Mouse (Mus musculus) erythroblast, adult 5-6 weeks (primary cell): ENCODE results near the gene Ear6. TPM values are rescaled to one million over a fixed set of nuclear protein-coding genes. Genes with fewer than 3 reads are reported as not detected.
A peak's percentile ranks its signal among the peaks of the same experiment; 100 is the strongest.
"Not testable (repeated sequence)": the region's sequence is repeated elsewhere in the genome, so short reads cannot be mapped to it uniquely, and the experiment has no call there.

Experiments used
- ATAC-seq: replicated peaks from 2 replicates; pipeline ENCODE4 v1.8.0; 2016; ENCODE audit warnings: moderate number of reproducible peaks, mild to moderate bottlenecking, moderate TSS enrichment, inconsistent platforms; ENCODE audit not compliant: poor library complexity, low FRiP score, severe bottlenecking
- total RNA-seq, 2 experiments: library from RNA; stranded (forward) in 1 of 2; stranded (reverse) in 1 of 2; fragments of 150-400 nt in 1 of 2; fragments of 200-764, 138-1000 nt in 1 of 2; gene quantifications; 2 replicates each; pipeline versions ENCODE4 v1.2.3 to v1.2.4; 2015 to 2017; ENCODE audit warnings: low replicate concordance in 2 of 2

Ear6 gene
- total RNA-seq (2015; ENCODE audit: low replicate concordance) (35.1 and 35.2 TPM in 2 replicates), total RNA-seq (2017; ENCODE audit: low replicate concordance) (59.2 and 65.9 TPM in 2 replicates)

DNA sequence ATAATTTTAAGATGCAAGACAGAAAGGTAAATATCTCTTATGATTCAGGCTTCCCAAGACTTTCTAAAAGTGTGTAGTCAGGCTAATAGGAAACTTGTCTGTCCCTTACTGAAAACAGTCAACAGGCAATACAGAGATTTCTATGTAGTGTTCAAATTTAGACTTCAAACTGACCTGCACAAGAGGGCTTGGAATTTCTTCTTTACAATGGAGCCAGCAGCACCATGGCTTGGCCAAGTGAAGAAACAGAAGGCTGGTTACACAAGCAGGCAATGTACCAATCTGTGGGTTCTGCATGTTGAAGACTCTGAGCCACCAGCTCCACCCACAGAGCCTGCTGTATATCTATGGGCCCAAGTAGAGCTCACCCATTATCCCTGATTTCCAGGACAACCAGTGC lies at the start of gene Ear6:
Gene Ear6 (plus strand): TSS at position 301 of the 400 bp plus-strand sequence.
- no peak for ATAC-seq

DNA sequence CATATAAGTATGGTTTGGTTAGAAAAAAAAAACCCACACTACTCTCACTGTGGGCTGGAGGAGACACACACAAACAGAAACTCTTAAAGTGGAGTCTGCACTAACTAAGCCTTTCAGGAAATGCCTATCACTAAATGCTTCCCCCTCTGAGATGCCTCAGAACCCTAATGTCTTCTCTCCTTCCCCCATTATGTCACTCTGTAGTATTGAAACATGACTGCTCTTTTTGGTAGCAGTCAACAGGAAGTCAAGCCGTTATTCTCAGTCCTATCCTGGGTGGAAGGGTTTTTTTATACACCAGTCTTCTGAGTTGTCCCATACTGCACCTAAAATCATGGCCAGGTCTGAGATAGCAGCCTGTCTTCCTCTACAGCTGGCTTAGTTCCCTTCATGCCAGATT lies 26.9 kb upstream of the Ear6 start:
- ATAC-seq = no peak

DNA sequence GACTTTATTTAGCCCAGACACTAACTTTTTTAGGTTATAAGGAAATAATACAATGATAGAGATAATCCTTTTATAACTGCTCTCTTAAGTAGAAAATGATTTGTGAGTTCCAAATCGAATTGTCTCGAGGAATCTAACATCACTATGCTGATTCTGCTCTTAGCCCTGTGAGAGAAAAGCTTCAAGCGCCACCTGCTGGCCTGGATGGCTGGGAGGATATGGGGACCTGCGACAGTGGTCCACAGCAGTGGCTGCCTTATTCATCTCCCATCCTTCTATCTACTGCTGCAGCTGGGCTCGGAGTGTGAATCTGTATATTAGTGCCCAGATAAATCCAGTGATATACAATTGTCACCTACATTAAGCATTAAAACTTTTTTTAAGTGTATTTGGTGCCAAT lies 25.7 kb upstream of the Ear6 start:
- ATAC-seq = peak; percentile 73; the same call in 1 of the 2 replicates

DNA sequence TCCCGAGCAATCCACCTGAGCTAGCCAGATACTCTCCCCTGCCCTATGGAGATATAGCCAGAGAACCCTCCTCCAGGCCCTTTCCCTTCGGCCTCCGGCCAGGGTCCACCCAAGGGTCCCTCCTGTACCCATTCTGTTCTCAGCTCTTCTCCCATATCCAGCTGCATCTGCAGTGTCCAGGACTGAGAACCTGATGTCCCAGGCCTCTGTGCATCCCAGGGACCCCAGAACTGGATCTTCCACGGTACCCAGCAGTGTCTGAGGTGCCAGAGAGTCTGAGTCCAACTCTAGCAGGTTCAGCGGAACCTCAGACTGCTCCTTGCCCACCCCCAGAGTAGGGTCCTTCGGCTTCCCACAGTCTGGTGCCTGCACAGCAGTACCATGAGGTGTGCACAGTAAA lies 24.3 kb upstream of the Ear6 start:
- no peak for ATAC-seq

DNA sequence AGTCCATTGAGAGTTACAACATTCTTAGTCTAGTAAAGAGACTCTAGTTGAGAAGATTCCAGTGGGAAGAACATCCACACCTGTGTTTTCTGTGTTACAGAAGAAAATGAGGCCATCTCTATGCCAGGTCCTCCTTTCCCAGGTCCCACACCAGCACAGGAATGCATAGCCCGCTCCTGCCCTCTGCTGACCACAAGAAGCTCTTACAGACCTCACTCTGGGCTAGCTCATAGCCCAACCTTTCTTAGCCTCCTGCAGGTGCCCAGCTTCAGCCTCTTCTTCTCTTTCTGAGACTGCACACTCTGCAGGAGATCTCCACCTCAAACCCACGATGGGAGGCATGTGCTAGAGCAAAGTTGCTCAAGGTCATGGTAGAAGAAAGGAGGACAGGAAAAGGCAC lies 15.0 kb upstream of the Ear6 start:
- not testable (repeated sequence) for ATAC-seq

DNA sequence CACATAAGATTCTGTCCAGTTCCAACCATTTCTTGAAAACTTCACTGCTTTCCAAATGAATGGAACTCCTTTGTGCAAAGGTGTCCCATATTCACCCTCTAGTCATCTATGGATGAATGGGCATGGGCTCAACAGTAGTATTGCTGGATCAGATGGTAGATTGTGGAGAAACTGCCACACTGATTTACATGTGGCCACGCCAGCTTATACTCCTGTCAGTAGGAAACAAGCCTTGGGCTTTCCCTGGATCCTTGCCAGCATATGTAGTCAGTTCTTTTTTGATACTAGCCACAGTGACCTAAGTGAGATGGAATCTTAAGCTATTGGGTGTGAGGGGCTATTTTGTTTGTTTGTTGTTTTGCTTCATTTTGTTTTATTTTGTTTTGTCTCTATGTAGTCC lies 11.2 kb upstream of the Ear6 start:
- ATAC-seq = no peak

DNA sequence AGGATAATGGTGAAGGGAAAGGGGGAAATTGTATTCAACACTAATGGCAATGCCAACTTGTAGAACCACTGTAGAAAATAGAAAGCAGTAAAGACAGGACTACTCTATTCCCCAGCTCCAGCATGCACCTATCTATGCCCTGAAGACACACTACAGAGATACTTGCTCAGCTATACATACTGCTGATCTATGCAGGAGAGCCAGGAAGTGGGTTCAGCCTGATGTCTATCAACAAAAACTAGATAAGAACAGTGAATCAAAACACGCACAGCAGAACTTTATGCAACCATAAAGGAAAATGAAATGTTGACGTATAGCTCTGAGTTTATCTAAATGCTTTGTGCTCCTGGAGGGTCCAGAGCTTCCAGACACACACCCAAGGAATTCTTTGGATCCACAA lies 10.7 kb upstream of the Ear6 start:
- ATAC-seq = no peak

DNA sequence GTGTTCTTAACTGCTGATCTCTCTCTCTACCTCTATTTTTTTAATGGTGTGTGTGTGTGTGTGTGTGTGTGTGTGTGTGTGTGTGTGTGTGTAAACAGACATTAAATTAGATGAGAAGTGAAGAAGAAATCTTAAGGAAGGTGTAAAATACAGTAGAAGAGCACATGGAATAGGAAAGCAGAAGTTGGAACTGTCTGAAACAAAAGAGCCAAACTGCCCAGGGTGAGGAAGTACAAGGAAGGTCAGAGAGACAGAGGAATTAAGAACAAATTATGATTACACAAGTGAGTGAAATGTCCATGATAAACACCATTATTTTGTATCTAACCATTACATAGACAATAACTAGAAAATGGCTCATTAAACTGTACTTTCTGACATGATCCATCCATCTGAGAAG lies 9.6 kb upstream of the Ear6 start:
- ATAC-seq = no peak

DNA sequence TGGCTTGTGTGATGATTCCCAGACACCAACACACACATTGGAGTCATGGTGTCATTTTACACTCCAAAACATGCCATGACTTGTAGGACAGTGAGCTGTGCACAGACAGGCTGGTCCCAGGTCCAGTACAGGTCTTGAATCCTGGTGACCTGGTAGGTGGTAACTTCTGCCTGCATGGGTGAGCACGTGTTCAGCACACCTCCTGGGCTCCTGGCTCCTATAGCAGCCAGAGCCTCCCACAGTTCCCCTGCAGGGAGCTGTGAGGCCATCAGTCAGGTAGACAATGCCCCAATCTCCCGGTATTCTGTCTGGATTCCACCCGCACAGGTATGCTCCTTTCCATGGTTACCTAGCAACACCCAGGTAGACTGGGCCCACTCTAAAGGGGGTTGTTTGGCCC lies 6.9 kb upstream of the Ear6 start:
- ATAC-seq = no peak

DNA sequence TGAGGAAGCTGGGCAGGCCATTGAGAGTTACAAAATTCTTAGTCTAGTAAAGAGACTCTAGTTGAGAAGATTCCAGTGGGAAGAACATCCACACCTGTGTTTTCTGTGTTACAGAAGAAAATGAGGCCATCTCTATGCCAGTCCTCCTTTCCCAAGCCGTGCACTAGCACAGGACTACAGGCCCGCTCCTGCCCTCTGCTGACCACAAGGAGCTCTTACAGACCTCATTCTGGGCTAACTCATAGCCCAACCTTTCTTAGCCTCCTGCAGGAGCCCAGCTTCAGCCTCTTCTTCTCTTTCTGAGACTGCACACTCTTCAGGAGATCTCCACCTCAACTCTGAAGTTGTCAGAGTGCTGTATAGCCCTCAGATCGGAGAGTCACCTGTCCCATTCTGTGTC lies 2.5 kb upstream of the Ear6 start:
- ATAC-seq = not testable (repeated sequence)

DNA sequence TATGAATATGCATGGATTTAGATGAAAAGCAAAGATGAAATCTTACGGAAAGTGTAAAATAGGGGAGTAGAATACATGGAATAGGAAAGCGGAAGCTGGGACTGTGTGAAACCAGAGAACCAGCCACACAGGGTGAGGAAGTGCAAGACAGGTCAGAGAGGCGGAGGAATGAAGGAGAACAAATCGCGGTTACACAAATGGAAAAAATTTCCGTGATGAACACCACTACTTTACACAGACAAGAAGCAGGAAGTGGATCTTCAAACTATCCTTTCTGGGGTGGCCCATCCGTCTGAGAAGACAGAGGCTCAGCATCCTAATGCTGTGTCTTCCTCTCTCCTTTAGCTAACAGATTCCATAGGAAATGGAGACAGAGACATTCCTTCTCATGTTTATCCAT lies 1.8 kb downstream of the Ear6 start:
- ATAC-seq = not testable (repeated sequence)

DNA sequence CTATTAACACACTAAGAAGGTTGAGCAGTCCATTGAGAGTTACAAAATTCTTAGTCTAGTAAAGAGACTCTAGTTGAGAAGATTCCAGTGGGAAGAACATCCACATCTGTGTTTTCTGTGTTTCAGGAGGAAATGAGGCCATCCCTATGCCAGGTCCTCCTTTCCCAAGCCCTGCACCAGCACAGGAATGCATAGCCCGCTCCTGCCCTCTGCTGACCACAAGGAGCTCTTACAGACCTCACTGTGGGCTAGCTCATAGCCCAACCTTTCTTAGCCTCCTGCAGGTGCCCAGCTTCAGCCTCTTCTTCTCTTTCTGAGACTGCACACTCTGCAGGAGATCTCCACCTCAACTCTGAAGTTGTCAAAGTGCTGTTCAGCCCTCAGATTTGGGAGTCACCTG lies 10.1 kb downstream of the Ear6 start:
- ATAC-seq = not testable (repeated sequence)

DNA sequence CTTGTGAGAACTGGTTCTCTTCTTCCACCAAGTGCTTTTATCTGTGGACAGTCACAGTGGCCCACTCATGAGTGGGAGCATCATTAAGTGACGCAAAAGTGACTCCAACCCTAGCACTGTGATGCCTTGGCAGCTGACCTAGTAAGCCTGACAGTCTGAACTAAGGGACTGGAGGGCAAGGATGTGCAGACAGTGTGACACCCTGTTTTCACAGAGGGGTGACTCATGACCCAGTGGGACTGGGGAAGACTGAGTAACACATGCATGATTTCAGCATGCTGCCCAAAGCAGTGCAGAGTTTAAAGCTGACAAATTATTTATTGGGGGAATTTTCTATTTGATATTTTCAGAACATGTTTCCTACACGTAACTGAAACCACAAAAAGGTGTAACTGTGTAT lies 17.3 kb downstream of the Ear6 start:
- ATAC-seq = no peak

DNA sequence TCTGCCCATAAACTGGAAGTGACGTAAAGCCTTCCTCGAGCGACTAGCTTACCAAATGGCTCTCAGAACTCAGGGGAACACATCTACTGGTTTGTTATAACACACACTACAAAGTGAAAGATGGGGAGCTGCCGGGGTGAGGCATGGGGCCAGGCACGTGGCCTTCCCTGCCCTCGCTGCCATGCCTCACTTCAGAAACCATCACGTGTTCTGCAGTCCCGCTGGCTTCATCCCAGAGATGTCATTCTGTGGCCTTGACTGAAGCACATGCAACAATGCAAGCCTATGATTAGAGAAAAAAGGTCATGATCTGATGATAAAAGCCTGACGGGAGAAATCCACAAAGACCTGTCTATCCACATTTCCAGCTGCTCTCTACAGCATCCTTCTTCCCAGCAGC lies 18.2 kb downstream of the Ear6 start:
- ATAC-seq = no peak

DNA sequence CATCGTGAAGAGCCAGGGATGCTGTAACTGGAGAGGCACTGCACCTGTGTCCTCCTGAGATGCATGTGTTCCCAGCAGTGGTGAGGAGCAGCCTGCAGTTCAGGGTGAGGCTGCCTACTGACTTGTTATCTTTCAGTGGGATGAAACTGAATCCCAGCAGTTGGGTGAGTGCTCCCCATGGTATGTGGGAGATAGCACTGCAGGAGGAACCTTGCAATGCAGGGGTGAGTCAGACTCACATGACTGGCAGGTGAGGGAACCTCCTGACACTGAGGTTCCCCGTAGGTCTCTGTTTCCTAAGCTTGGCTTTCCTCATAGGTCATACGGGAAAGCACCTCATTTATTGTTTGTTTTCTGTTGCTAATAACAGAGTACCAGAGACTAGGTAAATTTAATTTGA lies 24.0 kb downstream of the Ear6 start:
- no peak for ATAC-seq

DNA sequence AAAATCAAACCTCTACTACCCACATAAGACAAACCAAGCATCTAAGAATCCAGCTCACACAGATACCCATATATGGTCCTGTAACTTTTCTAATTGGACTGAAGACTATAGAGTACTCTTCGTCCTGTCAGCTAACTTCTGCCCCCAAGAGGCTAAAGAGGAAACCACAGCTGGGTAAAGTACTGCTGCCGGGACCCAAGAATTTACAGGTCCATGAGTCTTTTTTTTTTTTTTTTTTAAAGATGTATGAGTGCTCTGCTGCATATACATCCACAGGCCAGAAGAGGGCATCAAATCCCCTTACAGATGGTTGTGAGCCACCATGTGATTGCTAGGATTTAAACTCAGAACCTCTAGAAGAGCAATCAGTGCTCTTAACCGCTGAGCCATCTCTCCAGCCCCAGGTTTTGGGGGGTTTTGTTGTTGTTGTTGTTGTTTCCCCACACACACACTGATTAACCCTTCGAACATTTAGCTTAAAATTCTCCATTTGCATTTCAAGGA lies 30.1 kb downstream of the Ear6 start:
- no peak; the same call in 1 of the 2 replicates for ATAC-seq

DNA sequence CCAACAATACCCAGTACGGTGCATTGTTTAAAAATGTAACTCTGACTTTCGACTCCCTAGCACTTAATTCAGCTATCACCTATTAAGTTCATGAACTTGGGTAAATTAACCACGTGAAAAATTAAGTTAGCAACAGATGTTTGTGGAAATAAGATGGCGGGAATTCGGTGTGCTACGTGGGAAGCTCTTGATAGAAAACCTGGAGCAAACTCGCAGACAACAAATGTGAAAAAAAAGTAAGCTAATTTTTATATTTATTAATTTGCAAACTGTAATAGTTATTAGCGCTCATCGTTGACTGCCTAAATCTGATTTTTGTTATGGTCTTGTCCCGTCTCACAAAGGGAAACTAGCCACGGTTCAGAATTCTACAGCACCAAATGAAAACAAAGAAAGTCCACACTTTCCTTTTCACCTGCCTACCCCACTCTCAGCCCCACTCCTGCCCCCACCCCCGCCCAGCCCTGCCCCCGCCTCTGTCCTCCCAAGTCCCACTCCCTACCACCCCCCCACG lies 30.6 kb downstream of the Ear6 start:
- no peak for ATAC-seq

DNA sequence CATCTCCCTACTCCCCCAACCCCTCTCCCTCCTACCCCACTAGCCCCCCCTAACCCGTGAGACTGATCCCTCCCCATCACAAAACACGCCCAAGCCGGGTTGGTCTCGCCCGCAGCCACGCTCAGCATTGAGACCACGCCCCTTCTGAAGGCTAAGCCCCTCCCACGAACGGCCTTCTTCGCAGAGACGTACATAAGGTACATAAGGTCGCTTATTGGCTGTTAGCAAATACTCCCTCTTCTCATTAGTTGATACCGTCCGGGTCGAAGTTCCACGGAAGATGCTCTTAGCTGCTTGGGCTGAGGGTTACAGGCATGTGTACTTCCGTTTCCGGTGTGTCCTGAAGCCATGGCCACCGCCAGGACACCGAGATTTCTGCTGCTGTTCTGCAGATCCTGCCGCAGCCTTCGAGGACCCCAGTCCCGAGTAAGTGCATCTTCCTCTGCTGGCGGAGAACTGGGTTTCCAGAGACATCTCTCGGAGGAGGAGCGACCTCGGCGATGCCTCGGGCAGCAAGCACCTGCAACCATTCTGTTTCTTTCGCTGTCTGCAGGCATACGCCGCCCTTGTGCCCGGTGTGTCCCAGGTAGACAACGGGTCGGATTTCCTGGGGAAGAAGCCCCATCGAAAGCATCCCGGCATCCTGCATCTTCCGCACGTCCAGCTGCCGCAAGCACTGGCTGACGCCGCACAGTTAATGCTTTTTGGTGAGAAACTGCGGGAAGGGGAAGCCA lies 31.3 kb downstream of the Ear6 start, which contains the start of gene Mettl17:
Gene Mettl17 (plus strand): TSS at position 245 of the 734 bp plus-strand sequence.
- ATAC-seq = peak; percentile 99

DNA sequence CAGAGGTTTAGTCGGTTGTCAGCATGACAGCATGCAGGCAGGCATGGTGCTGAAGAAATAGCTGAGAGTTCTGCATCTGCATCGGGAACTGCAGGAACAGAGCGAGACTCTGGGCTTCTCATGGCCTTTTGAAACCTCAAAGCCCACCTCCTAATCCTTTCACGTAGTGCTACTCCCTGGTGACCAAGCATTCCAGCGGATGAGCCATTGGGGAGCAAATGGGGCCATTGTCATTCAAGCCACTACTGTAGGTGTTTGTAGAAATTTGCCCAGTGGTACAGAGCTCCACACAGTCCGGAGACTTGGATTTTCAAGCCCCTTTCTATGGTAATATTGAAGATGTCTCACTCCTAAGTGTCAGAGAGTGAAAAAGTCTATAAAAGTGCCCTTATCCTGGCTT lies 32.6 kb downstream of the Ear6 start:
- ATAC-seq = no peak

DNA sequence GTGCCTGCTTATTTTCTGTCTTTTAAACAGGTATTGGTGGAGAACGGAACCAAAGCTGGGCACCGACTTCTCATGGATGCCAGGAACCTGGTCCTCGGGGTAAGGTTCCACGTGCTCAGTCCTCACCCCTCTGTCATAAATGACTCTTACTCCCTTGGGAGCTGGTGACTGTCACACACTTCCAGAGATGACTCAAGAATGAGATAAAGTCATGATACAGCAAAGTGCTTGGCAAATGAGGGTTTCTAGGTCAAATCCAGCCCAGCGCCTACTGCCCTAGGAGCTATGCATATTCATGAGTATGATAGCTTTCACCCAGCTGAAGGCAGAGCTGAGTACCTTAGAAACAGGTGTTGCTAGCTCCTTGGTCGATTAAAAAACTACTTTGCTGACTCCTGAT lies 36.3 kb downstream of the Ear6 start:
- no peak for ATAC-seq

DNA sequence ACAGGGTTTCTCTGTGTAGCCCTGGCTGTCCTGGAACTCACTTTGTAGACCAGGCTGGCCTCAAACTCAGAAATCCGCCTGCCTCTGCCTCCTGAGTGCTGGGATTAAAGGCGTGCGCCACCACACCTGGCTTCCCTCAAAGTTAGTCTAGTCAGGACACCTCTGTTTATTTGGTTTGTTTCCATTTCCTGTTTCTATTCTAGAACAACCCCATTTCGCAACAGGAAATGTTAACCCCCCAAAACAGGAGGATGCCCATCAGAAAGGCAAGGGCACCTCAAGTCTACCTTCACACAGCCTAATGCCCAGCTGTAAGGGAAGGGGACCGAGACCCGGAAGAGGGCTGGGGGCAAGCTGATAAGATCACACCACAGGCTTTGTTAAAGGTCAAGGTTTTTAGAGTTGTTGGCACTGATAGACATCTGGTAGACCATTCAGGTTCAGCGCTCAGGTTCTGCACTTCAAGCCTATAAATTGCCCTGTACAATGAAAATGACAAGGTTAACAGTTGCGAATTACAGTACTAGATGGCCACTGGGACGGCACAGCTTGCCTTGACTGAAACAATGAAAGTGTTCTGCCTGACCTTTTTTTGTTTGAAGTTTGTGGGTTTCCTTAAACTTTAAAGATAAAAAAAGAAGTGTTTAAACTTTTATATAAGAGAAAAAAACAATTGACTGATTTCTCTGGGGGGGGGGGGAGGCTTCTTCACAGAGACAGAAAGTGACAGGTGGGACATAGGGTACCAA lies 38.9 kb downstream of the Ear6 start, which contains the start of gene Slc39a2:
Gene Slc39a2 (plus strand): TSS at position 699 of the 749 bp plus-strand sequence.
- no peak for ATAC-seq
